Mouse (Mus musculus): ENCODE measurements around the gene Arhgap27. TPM values are rescaled to one million over a fixed set of nuclear protein-coding genes. Genes with fewer than 3 reads are reported as not detected.

Gene Arhgap27
- polyA plus RNA-seq, 1 experiment from 2014 or later, result 16.9 TPM

DNA sequence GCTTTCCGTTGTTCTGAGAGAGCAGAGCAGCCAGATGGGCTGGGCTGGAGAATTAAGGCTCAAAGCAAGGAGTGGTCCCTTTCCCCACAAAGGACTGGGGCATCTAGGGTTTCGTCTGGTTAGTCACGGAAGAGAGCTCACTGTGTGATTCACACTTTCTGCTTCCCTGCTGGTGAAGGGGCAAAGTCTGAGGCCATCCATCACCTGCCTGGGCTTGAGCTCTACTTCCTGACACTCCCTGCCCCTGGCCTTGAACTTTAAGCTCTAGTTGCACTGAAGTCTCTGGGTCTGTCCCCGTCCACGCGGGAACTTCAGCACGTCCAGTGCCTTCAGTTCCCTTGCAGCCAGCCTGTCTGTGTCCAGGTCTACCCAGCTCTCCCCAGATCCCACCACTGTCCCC lies 22.8 kb downstream of the Arhgap27 start:
- peak; percentile 85 for ATAC-seq
- H3K4me1 ChIP-seq (replicated peaks; ENCODE audit: control insufficient read depth, insufficient read depth, low read length), result peaks cover 18% of the 10 kb centered on the region
- peaks cover 35% of the 10 kb centered on the region for H3K36me3 ChIP-seq (ENCODE audit: control insufficient read depth, insufficient read depth)
- H3K9ac ChIP-seq (ENCODE audit: low read depth, low read length), result peak overlapping the region; percentile 58; the same call in 1 of the 2 replicates
- no peak overlapping the region for H3K4me3 ChIP-seq (ENCODE audit: low read depth, low read length)
- H3K27me3 ChIP-seq (replicated peaks; ENCODE audit: control insufficient read depth, insufficient read depth, low read length), result no peaks in the 10 kb centered on the region
- peak overlapping the region; percentile 98 for H3K27ac ChIP-seq (ENCODE audit: low read depth, low read length)
- TF ChIP-seq CTCF (IDR thresholded peaks at IDR 0.05; ENCODE audit: low read depth), result no peak
- 12% methylated on average over 7 of the region's 7 CpGs for WGBS
- no peaks in the 10 kb centered on the region for H3K9me3 ChIP-seq (ENCODE audit: control insufficient read depth)
- H3K4me2 ChIP-seq (replicated peaks; ENCODE audit: low read depth), result peak overlapping the region; percentile 69

DNA sequence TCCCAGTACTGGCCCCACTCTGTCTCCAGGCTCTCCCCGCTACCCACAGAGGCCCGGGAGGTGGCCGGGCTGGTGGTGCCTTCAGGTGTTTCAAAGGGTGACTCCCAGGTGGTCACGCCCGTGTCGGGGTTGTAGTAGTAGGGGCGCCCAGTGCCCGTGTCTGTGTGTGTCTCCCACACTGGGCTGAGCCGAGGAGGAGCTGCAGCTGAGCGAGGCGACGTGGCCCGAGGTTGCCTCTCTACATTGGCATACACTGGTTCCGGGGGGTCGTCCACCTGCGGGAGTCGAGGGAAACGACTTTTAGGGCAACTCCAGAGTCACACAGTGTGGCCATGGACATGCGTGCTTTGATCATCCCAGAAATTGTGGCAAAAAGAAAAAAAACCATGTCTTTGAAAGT lies 23.4 kb downstream of the Arhgap27 start:
- no peak for TF ChIP-seq CTCF (IDR thresholded peaks at IDR 0.05; ENCODE audit: low read depth)
- peak overlapping the region; percentile 30 for H3K4me3 ChIP-seq (ENCODE audit: low read depth, low read length)
- H3K27me3 ChIP-seq (replicated peaks; ENCODE audit: control insufficient read depth, insufficient read depth, low read length), result no peaks in the 10 kb centered on the region
- peak overlapping the region; percentile 98 for H3K27ac ChIP-seq (ENCODE audit: low read depth, low read length)
- H3K4me2 ChIP-seq (replicated peaks; ENCODE audit: low read depth), result peak overlapping the region; percentile 69
- peak; percentile 37 for ATAC-seq
- peaks cover 35% of the 10 kb centered on the region for H3K36me3 ChIP-seq (ENCODE audit: control insufficient read depth, insufficient read depth)
- peaks cover 17% of the 10 kb centered on the region for H3K4me1 ChIP-seq (replicated peaks; ENCODE audit: control insufficient read depth, insufficient read depth, low read length)
- H3K9me3 ChIP-seq (ENCODE audit: control insufficient read depth), result no peaks in the 10 kb centered on the region
- whole genome bisulfite sequencing, result 27% methylated on average over 19 of the region's 19 CpGs
- peak overlapping the region; percentile 58 for H3K9ac ChIP-seq (ENCODE audit: low read depth, low read length)

DNA sequence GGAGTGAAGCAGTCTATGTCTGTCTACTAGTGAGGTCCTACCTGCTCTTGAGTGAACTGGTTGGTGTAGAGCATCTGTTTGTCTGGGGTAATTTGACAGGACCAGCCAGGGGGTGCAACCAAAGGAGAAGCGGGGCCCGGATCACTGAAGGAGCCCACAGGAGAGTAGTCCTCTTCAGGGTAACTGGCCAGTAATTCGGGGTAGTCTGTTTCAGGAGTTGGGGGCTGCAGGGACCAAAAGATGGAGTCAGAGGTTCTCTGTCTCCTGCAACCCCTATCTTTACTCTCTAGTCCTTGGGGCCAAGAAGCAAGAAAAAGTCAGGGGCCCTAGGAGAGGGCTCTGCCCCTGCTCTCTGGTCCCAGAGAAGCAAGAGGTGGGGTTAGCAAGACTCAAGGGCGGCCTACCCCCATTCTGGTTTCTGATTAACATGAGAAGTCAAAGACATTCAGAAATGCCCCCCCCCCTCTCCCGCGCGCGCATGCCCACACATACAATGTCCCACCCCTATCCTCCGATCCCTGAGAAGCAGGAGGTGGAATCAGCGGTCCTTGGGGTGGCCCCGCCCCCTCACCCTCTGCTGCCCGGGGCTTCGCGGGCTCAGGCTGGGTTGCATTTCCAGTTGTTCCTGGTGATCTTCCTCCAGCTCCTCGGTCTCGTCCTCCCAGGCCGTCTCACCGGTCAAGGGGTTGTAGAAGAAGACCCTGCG lies 23.9 kb downstream of the Arhgap27 start:
- H3K9me3 ChIP-seq (ENCODE audit: control insufficient read depth), result no peaks in the 10 kb centered on the region
- peak; percentile 65 for ATAC-seq
- H3K36me3 ChIP-seq (ENCODE audit: control insufficient read depth, insufficient read depth), result peaks cover 38% of the 10 kb centered on the region
- peak overlapping the region; percentile 30 for H3K4me3 ChIP-seq (ENCODE audit: low read depth, low read length)
- H3K4me1 ChIP-seq (replicated peaks; ENCODE audit: control insufficient read depth, insufficient read depth, low read length), result peaks cover 12% of the 10 kb centered on the region
- no peak for TF ChIP-seq CTCF (IDR thresholded peaks at IDR 0.05; ENCODE audit: low read depth)
- peak overlapping the region; percentile 98 for H3K27ac ChIP-seq (ENCODE audit: low read depth, low read length)
- 30% methylated on average over 19 of the region's 19 CpGs for WGBS
- peak overlapping the region; percentile 58 for H3K9ac ChIP-seq (ENCODE audit: low read depth, low read length)
- no peaks in the 10 kb centered on the region for H3K27me3 ChIP-seq (replicated peaks; ENCODE audit: control insufficient read depth, insufficient read depth, low read length)
- peak overlapping the region; percentile 69 for H3K4me2 ChIP-seq (replicated peaks; ENCODE audit: low read depth)

DNA sequence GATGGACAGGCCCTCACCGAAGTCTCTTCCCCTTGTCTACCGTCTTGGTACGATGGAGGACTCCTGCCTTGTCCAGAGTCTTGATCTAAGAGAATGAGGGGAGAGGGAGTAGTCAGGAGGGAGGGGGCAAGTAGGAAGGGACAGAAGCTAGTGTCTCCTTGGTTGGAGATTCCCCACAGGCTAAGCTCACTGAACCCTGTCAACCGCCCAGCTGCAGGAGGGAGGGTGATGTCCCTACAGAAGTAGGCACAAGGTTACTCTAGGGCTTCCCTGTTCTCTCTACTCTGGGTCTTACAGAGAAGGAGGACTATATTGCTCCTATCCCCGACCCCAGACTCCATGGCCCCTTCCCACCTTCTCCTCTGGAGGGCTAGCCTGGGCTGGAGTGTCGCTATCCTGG lies 24.8 kb downstream of the Arhgap27 start:
- no peak for ATAC-seq
- no peak overlapping the region for H3K4me2 ChIP-seq (replicated peaks; ENCODE audit: low read depth)
- no peaks in the 10 kb centered on the region for H3K9me3 ChIP-seq (ENCODE audit: control insufficient read depth)

DNA sequence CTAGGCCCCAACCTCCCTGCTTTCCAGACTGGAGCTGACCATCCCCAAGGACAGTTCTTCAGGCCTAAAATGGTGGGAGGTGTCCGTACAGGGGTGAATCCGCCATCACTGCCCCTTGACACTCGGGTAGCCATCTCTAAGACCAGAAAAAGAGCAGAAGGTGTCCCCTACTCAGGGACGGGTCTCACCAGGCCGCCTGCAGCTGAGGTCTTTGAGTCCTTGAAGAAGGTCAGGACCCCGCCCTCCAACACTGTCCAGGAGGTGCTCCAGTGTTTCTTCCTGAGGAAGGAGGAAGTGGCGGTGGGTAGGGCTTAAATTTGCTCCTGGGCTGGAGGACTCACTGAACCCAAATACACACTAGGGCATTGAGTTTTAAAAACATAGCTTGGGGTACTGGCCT lies 25.4 kb downstream of the Arhgap27 start:
- ATAC-seq, result no peak
- peaks cover 40% of the 10 kb centered on the region for H3K36me3 ChIP-seq (ENCODE audit: control insufficient read depth, insufficient read depth)
- 0 out of 2 replicates have a peak overlapping the region, but pooled peaks have one; percentile 2 for H3K27ac ChIP-seq (ENCODE audit: low read depth, low read length)
- H3K27me3 ChIP-seq (replicated peaks; ENCODE audit: control insufficient read depth, insufficient read depth, low read length), result no peaks in the 10 kb centered on the region
- H3K9ac ChIP-seq (ENCODE audit: low read depth, low read length), result no peak overlapping the region
- H3K4me1 ChIP-seq (replicated peaks; ENCODE audit: control insufficient read depth, insufficient read depth, low read length), result peaks cover 12% of the 10 kb centered on the region
- no peak overlapping the region for H3K4me2 ChIP-seq (replicated peaks; ENCODE audit: low read depth)
- no peak for TF ChIP-seq CTCF (IDR thresholded peaks at IDR 0.05; ENCODE audit: low read depth)
- no peak overlapping the region for H3K4me3 ChIP-seq (ENCODE audit: low read depth, low read length)
- no peaks in the 10 kb centered on the region for H3K9me3 ChIP-seq (ENCODE audit: control insufficient read depth)
- WGBS, result 81% methylated on average over 7 of the region's 7 CpGs

More for the DNA sequence above, 24.8 kb downstream of the Arhgap27 start:
- H3K27ac ChIP-seq (ENCODE audit: low read depth, low read length), result peak overlapping the region; percentile 98
- H3K9ac ChIP-seq (ENCODE audit: low read depth, low read length), result no peak overlapping the region
- H3K4me1 ChIP-seq (replicated peaks; ENCODE audit: control insufficient read depth, insufficient read depth, low read length), result peaks cover 12% of the 10 kb centered on the region
- TF ChIP-seq CTCF (IDR thresholded peaks at IDR 0.05; ENCODE audit: low read depth), result no peak
- no peak overlapping the region for H3K4me3 ChIP-seq (ENCODE audit: low read depth, low read length)
- 89% methylated on average over 6 of the region's 6 CpGs for WGBS
- no peaks in the 10 kb centered on the region for H3K27me3 ChIP-seq (replicated peaks; ENCODE audit: control insufficient read depth, insufficient read depth, low read length)
- H3K36me3 ChIP-seq (ENCODE audit: control insufficient read depth, insufficient read depth), result peaks cover 36% of the 10 kb centered on the region

DNA sequence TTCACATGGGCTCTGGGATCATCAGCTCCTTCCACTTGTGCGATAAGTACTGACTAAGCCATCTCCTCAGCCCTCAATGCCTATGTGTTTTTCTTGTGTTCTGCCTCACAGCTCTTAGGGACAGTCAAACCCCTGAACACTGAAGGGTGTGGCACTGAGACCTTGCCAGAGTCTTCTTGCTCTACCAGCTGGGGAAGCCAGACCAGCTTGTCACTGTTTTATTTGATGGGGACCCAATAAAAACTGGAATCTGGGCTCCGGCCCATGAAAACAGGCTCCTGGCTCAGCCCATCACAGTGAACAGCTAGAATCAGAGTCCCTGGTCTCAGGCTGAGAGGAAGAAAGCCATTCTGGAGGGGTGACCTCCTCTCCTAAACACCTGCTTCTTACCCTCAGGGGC lies 26.3 kb downstream of the Arhgap27 start:
- H3K27me3 ChIP-seq (replicated peaks; ENCODE audit: control insufficient read depth, insufficient read depth, low read length), result no peaks in the 10 kb centered on the region
- WGBS, result 73% methylated on average over 2 of the region's 2 CpGs
- H3K4me3 ChIP-seq (ENCODE audit: low read depth, low read length), result no peak overlapping the region
- no peak for TF ChIP-seq CTCF (IDR thresholded peaks at IDR 0.05; ENCODE audit: low read depth)
- peak overlapping the region; percentile 7; the same call in 1 of the 2 replicates for H3K27ac ChIP-seq (ENCODE audit: low read depth, low read length)
- peaks cover 49% of the 10 kb centered on the region for H3K36me3 ChIP-seq (ENCODE audit: control insufficient read depth, insufficient read depth)
- ATAC-seq, result no peak
- H3K9ac ChIP-seq (ENCODE audit: low read depth, low read length), result no peak overlapping the region
- H3K4me1 ChIP-seq (replicated peaks; ENCODE audit: control insufficient read depth, insufficient read depth, low read length), result peaks cover 12% of the 10 kb centered on the region
- no peak overlapping the region for H3K4me2 ChIP-seq (replicated peaks; ENCODE audit: low read depth)
- H3K9me3 ChIP-seq (ENCODE audit: control insufficient read depth), result no peaks in the 10 kb centered on the region

All from intestine, postnatal 0 days (tissue).